Mouse (Mus musculus) neural tube, embryonic 12.5 days (tissue): Measurements from ENCODE around the gene Gabarapl2. TPM values are rescaled to one million over a fixed set of nuclear protein-coding genes. Genes with fewer than 3 reads are reported as not detected.

Experiments
- ATAC-seq: fragments of 200-750 bp; cut with Nextera tagmentation; 2 replicates; pipeline ENCODE4 v1.8.0; 2017; ENCODE audit warnings: low read depth, mild to moderate bottlenecking, moderate TSS enrichment, moderate library complexity; ENCODE audit not compliant: low FRiP score
- H3K27ac ChIP-seq: fragments of 300-500 bp; sonication (generic); 2 replicates; pipeline ENCODE4 v1.5.1; 2016
- H3K27me3 ChIP-seq: fragments of 300-500 bp; sonication (generic); replicated peaks from 2 replicates; pipeline ENCODE4 v1.6.1; 2016; ENCODE audit warnings: mild to moderate bottlenecking
- H3K36me3 ChIP-seq: fragments of 300-500 bp; sonication (generic); 2 replicates; pipeline ENCODE4 v1.6.1; 2016; ENCODE audit warnings: mild to moderate bottlenecking
- H3K4me1 ChIP-seq: fragments of 300-500 bp; sonication (generic); 2 replicates; pipeline ENCODE4 v1.6.1; 2016
- H3K4me2 ChIP-seq: fragments of 300-500 bp; sonication (generic); replicated peaks from 2 replicates; pipeline ENCODE4 v1.6.1; 2016; ENCODE audit warnings: mild to moderate bottlenecking
- H3K4me3 ChIP-seq: fragments of 300-500 bp; sonication (generic); 2 replicates; pipeline ENCODE4 v1.5.1; 2016
- H3K9ac ChIP-seq: fragments of 300-500 bp; sonication (generic); 2 replicates; pipeline ENCODE4 v1.6.1; 2016; ENCODE audit warnings: mild to moderate bottlenecking
- H3K9me3 ChIP-seq: fragments of 300-500 bp; sonication (generic); 2 replicates; pipeline ENCODE4 v1.6.1; 2016; ENCODE audit warnings: mild to moderate bottlenecking
- WGBS: fragments of 180-500 bp; shearing (Covaris S2); methylation state at CpG from one replicate; pipeline ENCODE4 v1.1.7; 2016; 5-methylcytosine and 5-hydroxymethylcytosine counted together
- polyA plus RNA-seq: library from polyadenylated mRNA; unstranded; fragments of >200 nt; fragmentation: Nextera tagmentation; extraction: Ambion mirVana; gene quantifications from 2 replicates; pipeline ENCODE4 v1.2.1, GENCODE M21; 2016

Gene Gabarapl2
- polyA plus RNA-seq, 1 experiment from 2014 or later, result 381 TPM

- H3K4me1 ChIP-seq, result no peaks in the 10 kb centered on the region
- no peak overlapping the region for H3K27ac ChIP-seq
- no peaks in the 10 kb centered on the region for H3K27me3 ChIP-seq
- H3K9me3 ChIP-seq, result no peaks in the 10 kb centered on the region
- H3K36me3 ChIP-seq, result peaks cover 37% of the 10 kb centered on the region
- no peak overlapping the region for H3K4me3 ChIP-seq
- 81% methylated on average over 7 of the region's 7 CpGs for WGBS
- H3K4me2 ChIP-seq, result no peak overlapping the region
- ATAC-seq, result no peak
- no peak overlapping the region for H3K9ac ChIP-seq
These were observed 41.6 kb downstream of the Gabarapl2 start for GRCm38 (mm10) chr8:111982116-111982515.

- Histone ChIP-seq H3K36me3 (peaks cover 45% of the 10 kb centered on the region), H3K9ac (no peak overlapping the region), H3K9me3 (no peaks in the 10 kb centered on the region), H3K27me3 (no peaks in the 10 kb centered on the region), H3K4me2 (no peak overlapping the region), H3K4me3 (no peak overlapping the region), H3K4me1 (no peaks in the 10 kb centered on the region), H3K27ac (no peak overlapping the region)
- 86% methylated on average over 10 of the region's 10 CpGs for WGBS
- no peak for ATAC-seq
These were observed 44.0 kb downstream of the Gabarapl2 start for GRCm38 (mm10) chr8:111984511-111984910.

GRCm38 (mm10) chr8:111989911-111990310 is 49.4 kb downstream of the Gabarapl2 start:
- H3K4me2 ChIP-seq, result no peak overlapping the region
- H3K4me3 ChIP-seq, result no peak overlapping the region
- no peak overlapping the region for H3K27ac ChIP-seq
- no peak overlapping the region for H3K9ac ChIP-seq
- no peaks in the 10 kb centered on the region for H3K9me3 ChIP-seq
- H3K36me3 ChIP-seq, result peaks cover 48% of the 10 kb centered on the region
- no peak for ATAC-seq
- no peaks in the 10 kb centered on the region for H3K27me3 ChIP-seq
- WGBS, result 20% methylated on average over 7 of the region's 7 CpGs
- H3K4me1 ChIP-seq, result peaks cover 8% of the 10 kb centered on the region; the same call in 1 of the 2 replicates

GRCm38 (mm10) chr8:111991278-111991677 is 50.8 kb downstream of the Gabarapl2 start:
- Histone ChIP-seq H3K36me3 (peaks cover 45% of the 10 kb centered on the region), H3K9ac (peak overlapping the region; percentile 72), H3K27me3 (no peaks in the 10 kb centered on the region), H3K4me3 (peak overlapping the region; percentile 75), H3K4me1 (peaks cover 8% of the 10 kb centered on the region; the same call in 1 of the 2 replicates), H3K9me3 (no peaks in the 10 kb centered on the region), H3K27ac (no peak overlapping the region), H3K4me2 (peak overlapping the region; percentile 75)
- ATAC-seq, result no peak
- WGBS, result 70% methylated on average over 8 of the region's 8 CpGs

- ATAC-seq, result peak; percentile 95
- Histone ChIP-seq H3K27me3 (no peaks in the 10 kb centered on the region), H3K9me3 (no peaks in the 10 kb centered on the region), H3K9ac (peak within 1 kb of the TSS; percentile 72), H3K4me3 (peak within 1 kb of the TSS; percentile 75), H3K36me3 (peaks cover 50% of the 10 kb centered on the region), H3K4me1 (peaks cover 8% of the 10 kb centered on the region; the same call in 1 of the 2 replicates), H3K27ac (no peak within 1 kb of the TSS), H3K4me2 (peak within 1 kb of the TSS; percentile 75)
- WGBS, result 5% methylated on average over 33 of the region's 33 CpGs
These were observed 51.7 kb downstream of the Gabarapl2 start, which contains the start of gene Adat1 for GRCm38 (mm10) chr8:111992013-111992702. Adat1 (minus strand) TSS chr8:111992302.

GRCm38 (mm10) chr8:111992703-111993039 is 52.2 kb downstream of the Gabarapl2 start:
- H3K4me2 ChIP-seq, result no peak overlapping the region
- 72% methylated on average over 3 of the region's 3 CpGs for WGBS
- no peak for ATAC-seq
- H3K9me3 ChIP-seq, result no peaks in the 10 kb centered on the region
- no peak overlapping the region for H3K27ac ChIP-seq
- no peak overlapping the region for H3K9ac ChIP-seq
- peaks cover 8% of the 10 kb centered on the region; the same call in 1 of the 2 replicates for H3K4me1 ChIP-seq
- H3K4me3 ChIP-seq, result no peak overlapping the region
- H3K27me3 ChIP-seq, result no peaks in the 10 kb centered on the region
- H3K36me3 ChIP-seq, result peaks cover 52% of the 10 kb centered on the region

Other genes starting within 250 kb of the Gabarapl2 start
- not detected in 2 replicates for gene Ctrb1, start 249.7 kb upstream of the Gabarapl2 start, polyA plus RNA-seq
- 55.9 and 61.5 TPM in 2 replicates for gene Bcar1, start 196.9 kb upstream of the Gabarapl2 start, polyA plus RNA-seq
- gene Cfdp1, start 86.4 kb upstream of the Gabarapl2 start, polyA plus RNA-seq, result 177 and 201 TPM in 2 replicates
- gene Tmem170, start 64.0 kb upstream of the Gabarapl2 start, polyA plus RNA-seq, result 6.0 and 7.8 TPM in 2 replicates
- 4.8 and 4.9 TPM in 2 replicates for gene Chst5, start 30.3 kb upstream of the Gabarapl2 start, polyA plus RNA-seq
- 15.3 and 16.3 TPM in 2 replicates for gene Tmem231, start 6.8 kb upstream of the Gabarapl2 start, polyA plus RNA-seq
- gene Adat1, start 51.6 kb downstream of the Gabarapl2 start, polyA plus RNA-seq, result 9.9 and 11.1 TPM in 2 replicates
- 193 and 198 TPM in 2 replicates for gene Kars, start 70.6 kb downstream of the Gabarapl2 start, polyA plus RNA-seq
- gene Terf2ip, start 70.7 kb downstream of the Gabarapl2 start, polyA plus RNA-seq, result 44.9 and 45.5 TPM in 2 replicates
- gene Gm6793, start 74.3 kb downstream of the Gabarapl2 start, polyA plus RNA-seq, result 0.33 and 0.68 TPM in 2 replicates